Mouse (Mus musculus): Measurements from ENCODE around the gene Castor1.
"Not testable (repeated sequence)": the region's sequence is repeated elsewhere in the genome, so short reads cannot be mapped to it uniquely, and the experiment has no call there.

Gene Castor1

GRCm38 (mm10) chr11:4217914-4218629, at the start of gene Castor1:
Castor1 (plus strand) TSS chr11:4218225.
- DNase-seq (ENCODE audit: low spot score in 2 of 2) = peak; percentile 72 to 73

DNA sequence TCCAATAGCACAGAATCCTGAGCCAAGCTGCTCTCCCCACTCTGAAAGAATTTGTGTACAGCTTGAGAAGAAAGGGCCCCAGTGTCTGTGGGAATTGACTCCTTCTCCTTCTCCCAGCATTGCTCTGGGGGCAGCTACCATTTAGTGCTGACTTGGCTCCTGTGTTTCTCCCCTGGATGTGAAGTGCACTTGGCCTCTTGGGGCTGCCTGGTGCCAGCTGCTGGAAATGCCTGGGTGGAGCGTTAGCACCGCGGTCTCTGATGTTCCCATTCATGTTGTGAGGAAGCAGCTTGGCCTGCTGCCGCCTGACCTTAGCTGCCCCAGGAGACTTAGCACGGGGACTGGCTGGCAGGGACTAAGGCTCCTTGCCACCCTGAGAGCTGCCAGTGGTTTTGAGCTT, 43.4 kb upstream of the Castor1 start:
- no peak for DNase-seq (ENCODE audit: low spot score in 2 of 2)

GRCm38 (mm10) chr11:4177716-4178115, 40.3 kb upstream of the Castor1 start:
- DNase-seq (ENCODE audit: low spot score in 2 of 2) = no peak

- no peak for DNase-seq (ENCODE audit: low spot score in 2 of 2)
Observed at GRCm38 (mm10) chr11:4182061-4182460, 36.0 kb upstream of the Castor1 start.

GRCm38 (mm10) chr11:4183511-4183910, 34.5 kb upstream of the Castor1 start:
- DNase-seq (ENCODE audit: low spot score in 2 of 2) = no peak

- no peak for DNase-seq (ENCODE audit: low spot score in 2 of 2)
Observed at GRCm38 (mm10) chr11:4184251-4184952, 33.6 kb upstream of the Castor1 start.

- not testable (repeated sequence) for DNase-seq (ENCODE audit: low spot score in 2 of 2)
Observed at GRCm38 (mm10) chr11:4185480-4185879, 32.5 kb upstream of the Castor1 start.

- DNase-seq (ENCODE audit: low spot score in 2 of 2) = peak; percentile 98 to 99
Observed at GRCm38 (mm10) chr11:4186486-4187317, 31.3 kb upstream of the Castor1 start, which contains the start of gene Tbc1d10a. Tbc1d10a (plus strand) TSS chr11:4186789.

DNA sequence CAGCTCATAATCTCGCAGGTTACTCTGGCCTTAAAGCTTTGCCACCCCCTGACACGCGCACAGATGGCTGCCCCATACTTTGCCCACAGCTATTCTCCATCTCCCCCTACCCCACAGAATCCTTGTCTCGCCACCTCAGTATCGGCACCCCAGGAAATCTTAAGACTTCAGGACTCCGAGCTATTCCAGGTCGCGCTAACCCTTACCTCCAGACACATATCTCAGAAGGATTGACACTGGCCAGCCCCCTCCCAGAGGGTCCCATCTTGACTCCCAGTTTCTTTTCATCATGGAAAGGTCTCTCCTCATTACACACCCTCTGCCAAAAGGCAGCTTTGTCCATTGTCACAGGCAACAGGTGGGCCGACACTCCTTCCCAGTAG, 30.7 kb upstream of the Castor1 start:
- no peak for DNase-seq (ENCODE audit: low spot score in 2 of 2)

- DNase-seq (ENCODE audit: low spot score in 2 of 2) = no peak
Observed at GRCm38 (mm10) chr11:4189182-4189581, 28.8 kb upstream of the Castor1 start.

DNA sequence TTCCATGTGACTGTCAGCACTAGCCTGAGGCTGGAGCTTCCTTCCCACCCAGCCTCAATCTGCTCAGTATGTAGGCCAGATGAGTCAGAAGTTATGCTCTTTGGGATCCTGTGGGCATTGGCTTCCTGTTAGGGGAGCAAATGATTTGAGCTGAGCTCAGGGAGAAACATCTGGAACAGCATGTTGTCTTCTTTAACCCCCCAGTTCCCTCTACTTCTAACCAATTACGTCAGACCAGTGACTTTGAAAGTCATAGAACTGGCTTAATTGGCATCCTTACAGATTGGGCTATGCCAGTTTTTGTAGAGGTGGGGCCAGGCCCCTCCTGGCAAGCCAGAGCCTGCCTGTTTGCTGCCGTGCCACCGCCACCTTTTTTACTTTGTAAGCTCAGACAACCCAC, 27.3 kb upstream of the Castor1 start:
- no peak for DNase-seq (ENCODE audit: low spot score in 2 of 2)

GRCm38 (mm10) chr11:4192757-4193156, 25.3 kb upstream of the Castor1 start:
- DNase-seq (ENCODE audit: low spot score in 2 of 2) = no peak

GRCm38 (mm10) chr11:4193420-4193819, 24.6 kb upstream of the Castor1 start:
- DNase-seq (ENCODE audit: low spot score in 2 of 2) = no peak

GRCm38 (mm10) chr11:4195597-4196031, 22.4 kb upstream of the Castor1 start:
- DNase-seq (ENCODE audit: low spot score in 2 of 2) = no peak

DNA sequence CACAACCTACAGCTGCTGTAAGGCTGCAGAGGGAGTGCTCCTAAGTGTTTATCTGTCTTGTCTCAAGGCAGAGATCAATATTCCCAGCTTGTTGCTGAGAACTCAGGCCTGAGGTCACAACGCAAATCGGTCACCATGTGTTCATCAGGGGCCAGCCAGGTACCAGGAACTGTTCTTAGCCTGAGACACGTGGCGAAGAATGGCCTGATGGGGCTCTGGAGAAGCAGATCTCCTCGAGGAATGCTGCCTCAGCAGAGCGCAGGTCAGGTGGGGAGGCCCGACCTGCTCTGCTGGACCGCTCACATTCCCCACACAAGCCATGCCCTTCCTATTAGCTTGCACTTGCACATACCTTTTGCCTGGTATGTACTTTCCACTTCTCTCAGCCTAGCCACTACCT, 21.4 kb upstream of the Castor1 start:
- no peak for DNase-seq (ENCODE audit: low spot score in 2 of 2)

DNA sequence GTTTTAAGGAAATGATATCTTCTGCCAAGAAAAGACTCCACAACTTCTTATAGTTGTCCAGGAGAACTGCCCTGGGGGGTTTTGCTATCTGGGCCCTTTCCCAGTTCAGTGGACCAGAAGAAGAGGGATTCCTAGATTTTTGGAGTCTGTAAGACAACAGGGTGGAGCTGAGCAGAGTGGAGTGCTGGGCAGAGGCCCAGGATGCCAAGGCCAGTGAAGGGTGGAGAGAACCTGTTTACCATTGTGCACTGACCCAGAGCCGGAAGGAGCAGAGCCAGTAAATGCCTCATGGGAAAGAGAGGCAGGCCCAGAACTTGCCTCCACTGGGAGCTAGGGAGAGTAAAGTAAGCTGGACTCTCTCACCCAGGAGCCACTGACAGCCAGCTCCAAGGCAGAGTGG, 20.3 kb upstream of the Castor1 start:
- no peak for DNase-seq (ENCODE audit: low spot score in 2 of 2)

DNA sequence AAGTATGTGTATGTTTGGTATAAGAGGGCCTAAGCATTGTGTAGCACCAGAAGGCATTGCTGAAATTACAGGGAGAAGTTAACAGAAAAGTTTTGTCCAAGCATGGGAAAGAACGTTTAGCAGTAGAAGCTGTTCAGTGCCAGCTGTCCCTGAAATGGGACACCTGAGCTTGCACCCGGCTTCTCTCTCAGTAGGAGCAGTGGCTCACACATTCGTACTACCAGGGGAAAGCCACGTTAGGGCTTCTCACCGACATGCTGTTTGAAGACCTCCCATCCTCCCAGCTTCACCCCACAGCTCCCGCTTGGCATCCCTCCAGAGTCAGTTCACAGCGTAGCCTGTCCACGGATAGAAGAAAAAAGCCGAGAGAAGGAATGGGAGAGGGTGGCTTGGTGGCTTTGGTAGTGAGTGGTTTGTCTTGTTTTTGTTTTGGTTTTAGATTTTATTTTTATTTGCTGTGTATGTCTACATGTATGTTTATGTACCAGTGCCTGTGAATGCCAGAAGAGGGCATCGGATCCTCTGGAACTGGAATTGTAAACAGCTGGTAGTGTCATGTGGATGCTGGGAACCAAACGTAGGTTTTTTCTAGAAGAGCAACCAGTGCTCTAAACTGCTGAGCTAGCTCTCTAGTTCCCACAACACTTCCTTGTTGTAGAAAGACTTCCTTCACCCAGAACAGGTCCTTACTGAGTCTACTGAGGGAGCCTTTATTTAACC, 15.9 kb upstream of the Castor1 start:
- no peak for DNase-seq (ENCODE audit: low spot score in 2 of 2)

DNA sequence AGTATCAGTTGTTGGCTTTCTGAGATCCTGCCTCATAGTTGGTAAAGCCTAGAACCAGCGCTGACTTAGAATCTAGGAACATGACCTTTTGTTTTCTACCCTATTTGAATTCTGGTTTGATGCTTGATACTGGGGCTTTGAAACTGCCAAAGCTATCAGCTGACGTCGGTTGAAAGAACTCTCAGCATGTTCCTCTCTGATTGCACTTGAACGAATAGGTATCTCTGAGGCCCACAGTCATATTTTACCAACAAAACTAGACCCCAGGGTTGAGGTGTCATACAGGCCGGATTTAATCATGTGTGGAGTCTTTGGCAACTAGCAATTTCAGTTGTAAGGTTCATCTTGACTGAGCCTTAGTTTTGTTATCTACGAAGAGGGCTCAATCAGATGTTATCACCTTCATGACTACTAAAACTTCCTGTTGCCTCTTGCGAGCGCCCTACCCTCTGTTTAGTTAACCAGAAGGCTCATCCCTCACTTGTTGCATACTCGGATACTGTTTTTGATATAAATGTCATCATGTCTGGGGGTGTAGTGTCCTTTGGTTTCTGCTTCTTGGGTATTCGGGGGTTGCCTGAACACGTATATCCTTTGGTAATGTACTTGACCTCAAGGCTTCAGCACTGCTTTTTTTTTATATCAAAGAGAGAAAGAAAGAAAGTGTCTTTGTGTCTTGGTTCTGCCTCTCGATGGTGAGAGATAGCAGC, 14.9 kb upstream of the Castor1 start:
- DNase-seq (ENCODE audit: low spot score in 2 of 2) = no peak

- DNase-seq (ENCODE audit: low spot score in 2 of 2) = peak; percentile 46 to 59
Observed at GRCm38 (mm10) chr11:4203705-4204074, 14.3 kb upstream of the Castor1 start.

DNA sequence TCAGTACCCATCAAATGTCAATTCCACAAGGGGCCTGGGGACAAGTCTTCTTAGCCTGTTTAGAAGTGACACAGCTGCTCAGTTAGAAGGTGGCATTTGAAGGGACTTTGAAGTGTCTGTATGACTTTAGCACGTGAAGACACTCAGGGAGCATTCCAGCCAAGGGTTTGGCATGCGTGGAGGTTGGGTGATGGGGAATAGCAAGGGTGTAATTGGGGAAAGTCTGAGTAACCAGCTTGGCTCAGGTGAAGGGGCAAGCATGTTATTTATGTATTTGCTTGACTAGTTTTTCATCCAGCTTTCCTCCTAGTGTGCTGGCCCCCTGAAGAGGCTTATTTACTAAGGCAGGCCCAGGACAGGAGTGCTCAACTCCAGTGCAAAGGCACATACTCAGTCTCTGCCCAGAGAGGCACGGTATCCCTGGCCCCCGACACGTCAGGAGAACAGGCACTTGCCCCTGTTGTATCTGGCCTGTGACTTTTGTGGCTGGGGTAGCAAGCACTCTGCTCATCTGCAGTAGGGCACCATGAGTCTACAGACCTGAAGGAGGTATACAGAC, 12.8 kb upstream of the Castor1 start:
- no peak for DNase-seq (ENCODE audit: low spot score in 2 of 2)

DNA sequence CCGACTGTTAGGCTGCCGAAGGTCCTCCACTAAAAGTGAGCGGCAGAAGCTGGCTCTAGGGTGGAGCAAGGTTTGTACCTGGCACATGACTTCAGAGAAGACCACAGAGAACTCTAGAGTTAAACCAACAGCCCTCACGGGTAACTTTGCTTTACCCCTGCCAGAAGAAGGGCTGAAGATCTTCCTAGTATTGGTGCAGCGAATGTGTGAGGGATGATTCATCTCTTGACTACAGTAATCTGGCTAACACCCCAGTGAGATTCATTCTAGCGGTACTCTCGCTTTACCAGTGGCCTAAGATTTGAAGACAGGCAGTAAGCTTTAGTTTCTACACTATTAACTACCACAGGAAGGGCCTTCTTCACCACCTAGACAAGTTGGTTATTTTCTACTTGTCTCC, 12.1 kb upstream of the Castor1 start:
- DNase-seq (ENCODE audit: low spot score in 2 of 2) = no peak
